Mouse (Mus musculus) midbrain, embryonic 11.5 days (tissue): ENCODE results near the gene Rab5if. TPM values are rescaled to one million over a fixed set of nuclear protein-coding genes. Genes with fewer than 3 reads are reported as not detected.
A peak's percentile ranks its signal among the peaks of the same experiment; 100 is the strongest.
"Not testable (repeated sequence)": the region's sequence is repeated elsewhere in the genome, so short reads cannot be mapped to it uniquely, and the experiment has no call there.

Experiments used
- ATAC-seq: fragments of 200-750 bp; cut with Nextera tagmentation; 2 replicates; pipeline ENCODE4 v1.8.0; 2017; ENCODE audit warnings: moderate TSS enrichment, moderate library complexity; ENCODE audit not compliant: low FRiP score
- DNase-seq: peaks from one replicate; pipeline ENCODE4 v3.0.0; 2015; ENCODE audit warnings: low spot score; ENCODE audit errors: missing footprints
- H3K27ac ChIP-seq: fragments of 300-500 bp; sonication (generic); 2 replicates; pipeline ENCODE4 v1.5.1; 2014; ENCODE audit warnings: low read depth, low read length
- H3K27me3 ChIP-seq: fragments of 300-500 bp; sonication (generic); 2 replicates; pipeline ENCODE4 v1.6.1; 2014; ENCODE audit warnings: mild to moderate bottlenecking, low read length, moderate library complexity, mixed read lengths; ENCODE audit not compliant: control insufficient read depth, insufficient read depth
- H3K36me3 ChIP-seq: fragments of 300-500 bp; sonication (generic); 2 replicates; pipeline ENCODE4 v1.6.1; 2014; ENCODE audit warnings: mild to moderate bottlenecking, low read length, moderate library complexity, mixed read lengths; ENCODE audit not compliant: control insufficient read depth, insufficient read depth
- H3K4me1 ChIP-seq: fragments of 300-500 bp; sonication (generic); 2 replicates; pipeline ENCODE4 v1.6.1; 2014; ENCODE audit warnings: low read length; ENCODE audit not compliant: control insufficient read depth, insufficient read depth
- H3K4me2 ChIP-seq: fragments of 300-500 bp; sonication (generic); 2 replicates; pipeline ENCODE4 v1.6.1; 2014; ENCODE audit warnings: mild to moderate bottlenecking, moderate library complexity
- H3K4me3 ChIP-seq: fragments of 300-500 bp; sonication (generic); 2 replicates; pipeline ENCODE4 v1.5.1; 2014; ENCODE audit warnings: low read depth, low read length
- H3K9ac ChIP-seq: fragments of 300-500 bp; sonication (generic); 2 replicates; pipeline ENCODE4 v1.6.1; 2014; ENCODE audit warnings: low read length
- H3K9me3 ChIP-seq: fragments of 300-500 bp; sonication (generic); 2 replicates; pipeline ENCODE4 v1.6.1; 2016; ENCODE audit warnings: low read length; ENCODE audit not compliant: control insufficient read depth
- WGBS: fragments of 180-500 bp; shearing (Covaris S2); extraction: QIAGEN DNeasy Blood & Tissue Kit; methylation state at CpG from one replicate; pipeline ENCODE4 v1.1.7; 2014; 5-methylcytosine and 5-hydroxymethylcytosine counted together
- polyA plus RNA-seq: library from polyadenylated mRNA; unstranded; fragments of >200 nt; fragmentation: Nextera tagmentation; extraction: Ambion mirVana; gene quantifications from 2 replicates; pipeline ENCODE4 v1.2.1, GENCODE M21; 2014

Rab5if gene
- polyA plus RNA-seq, 1 experiment from 2014 or later: 196 TPM

DNA sequence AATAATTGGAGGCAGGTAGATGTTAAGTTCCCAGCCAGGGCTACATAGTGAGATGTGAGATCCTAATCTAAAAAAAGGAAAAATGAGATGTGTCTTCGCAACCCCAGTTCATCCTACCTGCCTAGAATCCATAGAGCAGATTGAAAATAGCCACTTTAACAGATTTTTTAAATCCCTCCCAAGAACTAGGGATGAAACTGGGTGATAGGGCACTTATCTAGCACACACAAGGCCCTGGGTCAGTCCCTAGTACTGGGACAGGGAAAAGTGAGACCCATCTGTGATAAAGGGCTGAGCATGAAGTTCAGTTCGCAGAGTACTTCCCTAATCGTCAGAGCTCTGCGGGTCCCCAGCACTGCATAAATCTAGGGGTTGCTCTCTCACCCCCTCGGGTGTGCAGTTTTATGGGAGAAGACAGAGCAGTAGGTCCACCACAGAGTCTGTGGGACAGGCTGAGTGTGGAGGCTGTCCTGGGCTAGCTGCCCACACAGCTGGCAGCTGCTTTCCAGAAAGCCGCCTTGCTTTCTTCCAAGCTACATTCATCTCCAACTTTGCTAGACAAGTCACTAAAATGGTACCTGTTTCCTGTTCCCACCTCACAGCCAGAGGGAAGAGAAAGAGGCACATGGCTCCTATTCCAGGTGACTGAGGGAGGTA, 14.3 kb upstream of the Rab5if start:
- H3K4me2 ChIP-seq: no peak overlapping the region
- DNase-seq (no peak), ATAC-seq (no peak)
- no peaks in the 10 kb centered on the region for H3K27me3 ChIP-seq
- no peak overlapping the region for H3K9ac ChIP-seq
- H3K27ac ChIP-seq: no peak overlapping the region
- peaks cover 12% of the 10 kb centered on the region for H3K4me1 ChIP-seq
- 91% methylated on average over 6 of the region's 6 CpGs for WGBS
- H3K4me3 ChIP-seq: no peak overlapping the region
- H3K9me3 ChIP-seq: no peaks in the 10 kb centered on the region
- H3K36me3 ChIP-seq: peaks cover 23% of the 10 kb centered on the region

DNA sequence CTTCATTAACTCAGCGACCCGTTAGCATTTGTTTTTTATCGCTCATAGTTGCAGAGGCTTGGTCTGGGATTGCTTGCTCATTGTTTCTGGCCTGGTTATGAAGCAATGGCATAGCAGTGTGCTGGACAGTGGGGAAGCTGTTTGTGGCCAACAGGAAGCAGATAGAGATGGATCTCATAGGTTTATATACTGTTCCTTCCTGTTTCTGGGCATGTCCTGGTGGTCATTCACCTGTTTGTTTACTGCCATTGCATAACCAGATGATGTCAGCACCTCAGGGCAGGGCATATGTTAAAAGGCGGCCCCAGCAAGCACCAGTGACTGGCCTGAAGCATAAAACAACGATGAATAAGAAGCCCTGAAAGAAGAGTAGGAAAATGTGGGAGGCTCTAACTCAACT, 12.4 kb upstream of the Rab5if start:
- Histone ChIP-seq H3K4me2 (no peak overlapping the region), H3K36me3 (peaks cover 23% of the 10 kb centered on the region), H3K9ac (no peak overlapping the region), H3K9me3 (no peaks in the 10 kb centered on the region), H3K27ac (no peak overlapping the region), H3K4me3 (no peak overlapping the region), H3K27me3 (no peaks in the 10 kb centered on the region), H3K4me1 (no peaks in the 10 kb centered on the region; the same call in 1 of the 2 replicates)
- 94% methylated on average over 5 of the region's 5 CpGs for WGBS
- DNase-seq: no peak
- no peak for ATAC-seq

DNA sequence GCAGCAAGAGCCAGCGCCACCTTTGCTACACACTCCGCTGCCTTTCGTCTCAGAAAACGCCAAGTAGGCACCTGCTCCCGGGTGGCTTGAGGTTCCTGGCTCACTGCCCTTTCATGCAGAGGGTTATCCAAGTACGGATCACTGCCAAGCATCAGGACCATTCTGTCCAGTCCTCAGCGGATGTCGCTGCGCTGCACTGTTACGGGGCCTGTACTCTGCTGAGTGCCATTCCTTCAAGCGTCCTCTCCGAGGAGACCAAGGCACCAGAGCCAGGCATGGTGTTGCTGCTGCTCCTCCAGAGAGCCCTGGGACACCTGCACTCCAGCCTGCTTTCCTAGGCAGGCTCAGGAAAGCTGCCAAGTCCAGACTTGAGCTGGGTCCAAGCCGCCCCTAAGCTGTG, 9.3 kb upstream of the Rab5if start:
- H3K4me1 ChIP-seq, ATAC-seq, H3K9me3 ChIP-seq: not testable (repeated sequence)

DNA sequence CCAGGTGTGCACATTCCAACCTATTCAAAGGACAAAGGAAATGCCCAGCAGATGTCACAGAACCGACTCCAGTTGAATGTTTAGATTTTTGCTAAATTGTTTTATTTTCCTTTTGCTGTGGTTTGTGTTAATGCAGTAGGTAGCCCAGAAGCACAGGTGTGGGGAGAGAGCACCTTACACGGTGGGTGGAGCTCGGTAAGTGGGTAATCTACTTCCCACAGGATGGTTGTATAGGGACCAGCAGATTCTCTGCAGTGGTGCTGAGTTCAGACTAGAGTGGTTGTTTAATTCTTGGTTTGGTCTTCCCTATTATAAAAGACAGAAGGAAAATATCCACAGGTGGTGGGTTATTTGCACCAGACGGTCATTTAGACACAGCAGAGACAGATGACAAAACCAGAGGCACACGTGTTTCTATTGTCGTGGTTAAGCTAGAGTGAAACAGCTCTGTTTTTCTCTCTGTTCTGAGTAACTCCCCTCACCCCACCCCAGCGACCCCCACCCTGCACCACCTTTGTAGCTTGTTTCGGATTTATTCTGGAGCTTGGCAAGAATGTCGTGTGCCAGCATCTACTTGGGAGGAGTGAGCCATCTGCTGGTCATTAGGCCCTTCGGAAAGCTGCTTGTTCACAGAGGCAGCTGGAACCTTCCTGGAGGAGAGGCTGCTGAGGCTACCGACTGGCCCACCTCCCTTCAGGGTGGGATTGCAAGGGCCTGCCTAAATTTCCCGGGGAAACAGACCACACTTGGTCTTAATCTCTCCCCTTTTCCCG, 8.7 kb upstream of the Rab5if start:
- H3K4me3 ChIP-seq, H3K9me3 ChIP-seq, DNase-seq, H3K27ac ChIP-seq, H3K9ac ChIP-seq, ATAC-seq, H3K4me1 ChIP-seq, H3K27me3 ChIP-seq, H3K4me2 ChIP-seq: not testable (repeated sequence)
- 54% methylated on average over 13 of the region's 13 CpGs for WGBS
- peaks cover 17% of the 10 kb centered on the region for H3K36me3 ChIP-seq

More for the DNA sequence above, 9.3 kb upstream of the Rab5if start:
- H3K27me3 ChIP-seq, H3K27ac ChIP-seq, H3K9ac ChIP-seq, H3K4me3 ChIP-seq, H3K4me2 ChIP-seq, DNase-seq: not testable (repeated sequence)
- 88% methylated on average over 8 of the region's 13 CpGs for WGBS
- H3K36me3 ChIP-seq: peaks cover 17% of the 10 kb centered on the region

DNA sequence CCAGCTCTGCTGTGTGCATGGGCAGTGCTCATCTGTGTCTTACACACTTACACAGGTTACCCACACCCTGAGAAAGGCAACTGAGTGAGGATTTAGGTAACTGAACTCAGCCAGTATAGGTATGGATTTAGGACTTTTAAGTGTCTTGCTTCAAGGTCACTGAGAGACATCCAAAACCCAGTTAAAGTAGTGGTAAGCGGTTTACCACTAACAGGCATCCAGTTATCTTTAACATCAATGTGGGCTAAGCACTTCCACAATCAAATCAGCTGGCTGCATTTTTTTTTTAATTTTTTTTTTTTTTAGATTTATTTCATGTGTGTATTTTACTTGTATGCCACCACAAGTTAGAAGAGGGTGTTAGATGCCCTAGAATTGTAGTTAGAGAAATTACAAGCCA, 6.6 kb upstream of the Rab5if start:
- H3K27me3 ChIP-seq: no peaks in the 10 kb centered on the region
- no peak for ATAC-seq
- H3K36me3 ChIP-seq: peaks cover 6% of the 10 kb centered on the region
- no peak overlapping the region for H3K9ac ChIP-seq
- no peak for DNase-seq
- H3K9me3 ChIP-seq: no peaks in the 10 kb centered on the region
- H3K27ac ChIP-seq: no peak overlapping the region
- 97% methylated on average over 1 of the region's 1 CpGs for WGBS
- no peak overlapping the region for H3K4me2 ChIP-seq
- no peaks in the 10 kb centered on the region for H3K4me1 ChIP-seq
- H3K4me3 ChIP-seq: no peak overlapping the region

DNA sequence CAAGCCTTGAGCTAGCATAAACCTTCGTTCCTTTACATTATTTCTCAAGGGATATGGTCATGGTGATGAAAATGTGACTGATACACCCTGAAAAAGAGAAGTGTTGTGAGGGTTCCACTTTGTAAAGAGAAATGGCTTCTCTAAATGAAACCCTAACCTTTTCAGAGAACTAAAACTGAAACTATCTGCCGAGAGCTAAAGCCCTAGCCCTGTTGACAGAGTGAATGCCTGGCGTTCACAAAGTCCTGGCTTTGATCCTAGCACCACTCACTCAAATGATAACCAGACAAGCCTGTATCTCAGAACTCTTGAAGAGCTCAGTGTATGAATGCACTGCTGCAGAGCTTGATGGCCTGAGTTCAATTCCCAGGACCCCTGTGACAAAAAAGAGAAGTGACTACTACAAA, 5.5 kb upstream of the Rab5if start:
- ATAC-seq (no peak), DNase-seq (no peak)
- no peaks in the 10 kb centered on the region for H3K27me3 ChIP-seq
- H3K9ac ChIP-seq: no peak overlapping the region
- peaks cover 5% of the 10 kb centered on the region for H3K4me1 ChIP-seq
- WGBS: 88% methylated on average over 3 of the region's 3 CpGs
- H3K4me3 ChIP-seq: no peak overlapping the region
- H3K27ac ChIP-seq: no peak overlapping the region
- peaks cover 6% of the 10 kb centered on the region for H3K36me3 ChIP-seq
- no peaks in the 10 kb centered on the region for H3K9me3 ChIP-seq
- H3K4me2 ChIP-seq: no peak overlapping the region

DNA sequence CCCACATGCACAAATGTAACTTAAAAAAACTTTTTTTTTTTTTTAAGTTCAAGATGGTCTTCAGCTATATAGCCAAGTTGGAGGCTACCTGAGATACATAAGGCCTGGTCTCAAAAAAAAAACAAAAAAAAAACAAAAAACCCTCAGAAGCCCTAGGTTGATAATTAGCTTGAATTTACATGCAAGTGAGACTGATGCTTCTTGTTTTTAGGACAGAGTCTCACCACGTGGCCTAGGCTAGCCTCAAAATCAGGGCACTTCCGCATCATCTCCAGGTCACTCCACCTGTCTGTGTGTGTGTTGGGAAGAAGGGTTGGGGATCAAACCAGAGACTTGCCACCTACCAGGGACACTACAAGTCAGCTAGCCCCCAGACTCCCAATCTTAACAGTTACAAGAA, 5.1 kb upstream of the Rab5if start, which contains the start of gene 4930518I15Rik:
Gene 4930518I15Rik (minus strand): TSS at position 112 of the 400 bp plus-strand sequence.
- H3K27ac ChIP-seq: no peak within 1 kb of the TSS; the same call in 1 of the 2 replicates
- no peak for DNase-seq
- peaks cover 5% of the 10 kb centered on the region for H3K4me1 ChIP-seq
- no peak for ATAC-seq
- WGBS: 86% methylated on average over 2 of the region's 2 CpGs
- H3K9ac ChIP-seq: no peak within 1 kb of the TSS
- peaks cover 6% of the 10 kb centered on the region for H3K36me3 ChIP-seq
- no peaks in the 10 kb centered on the region for H3K27me3 ChIP-seq
- no peak within 1 kb of the TSS for H3K4me2 ChIP-seq
- no peak within 1 kb of the TSS for H3K4me3 ChIP-seq
- H3K9me3 ChIP-seq: no peaks in the 10 kb centered on the region

DNA sequence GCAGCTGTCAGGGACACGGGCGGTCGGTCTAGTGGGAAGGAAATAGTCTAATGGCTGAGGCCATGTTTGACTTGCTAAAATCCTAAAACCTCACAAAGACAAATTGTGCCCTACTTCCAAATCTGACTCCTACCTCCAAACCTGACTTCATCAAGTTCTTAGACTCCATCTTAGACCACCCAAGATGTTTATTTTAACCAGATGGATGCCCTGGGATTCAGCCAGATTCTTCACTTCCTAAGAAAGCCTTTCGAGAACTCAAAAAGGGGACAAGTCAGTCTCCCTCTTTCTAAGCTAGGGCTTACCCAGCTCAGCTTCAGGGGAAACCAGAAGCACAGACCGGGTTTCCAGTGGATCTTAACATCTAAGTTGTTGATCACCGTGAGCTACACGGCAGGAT, 4.3 kb upstream of the Rab5if start:
- H3K4me3 ChIP-seq: no peak overlapping the region
- H3K36me3 ChIP-seq: peaks cover 6% of the 10 kb centered on the region
- no peaks in the 10 kb centered on the region for H3K9me3 ChIP-seq
- no peak overlapping the region for H3K9ac ChIP-seq
- 94% methylated on average over 7 of the region's 7 CpGs for WGBS
- H3K27ac ChIP-seq: no peak overlapping the region; the same call in 1 of the 2 replicates
- peaks cover 6% of the 10 kb centered on the region for H3K4me1 ChIP-seq
- ATAC-seq (no peak), DNase-seq (no peak)
- no peak overlapping the region for H3K4me2 ChIP-seq
- no peaks in the 10 kb centered on the region for H3K27me3 ChIP-seq

DNA sequence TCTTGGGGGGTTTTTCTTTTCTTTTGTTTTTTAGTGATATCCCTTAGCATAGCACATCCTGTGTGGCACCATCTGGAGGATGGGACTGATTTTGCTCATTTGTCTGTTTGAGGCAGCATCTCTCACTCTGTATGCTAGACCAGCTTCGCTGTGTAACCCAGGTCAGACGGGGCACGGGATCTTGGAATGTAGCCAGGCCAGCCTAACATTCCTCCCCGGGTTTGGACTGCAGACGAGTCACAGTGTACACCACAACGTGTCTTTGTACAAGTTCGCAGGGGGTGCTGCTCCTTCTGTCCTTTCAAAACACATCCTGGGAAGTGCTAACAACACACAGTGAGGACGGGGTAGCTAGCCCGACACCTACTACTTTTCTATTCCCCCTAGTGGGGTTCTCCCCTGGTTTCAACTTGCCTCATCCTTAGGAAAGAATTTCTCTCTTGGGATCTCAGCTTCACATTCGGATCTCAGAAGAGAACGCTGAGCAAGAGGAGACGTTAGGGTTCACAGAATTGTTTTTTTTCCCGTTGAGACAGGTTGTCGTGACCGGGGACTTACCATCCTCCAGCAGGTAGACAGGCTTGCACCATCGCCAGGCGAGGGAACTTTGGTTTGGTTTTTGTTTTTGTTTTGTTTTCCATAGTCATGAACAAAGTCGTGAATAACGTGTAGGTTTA, 749 bp upstream of the Rab5if start:
- ATAC-seq: peak; percentile 28; the same call in 1 of the 2 replicates
- DNase-seq: peak; percentile 92

More for the DNA sequence above, 749 bp upstream of the Rab5if start:
- peaks cover 15% of the 10 kb centered on the region for H3K4me1 ChIP-seq
- no peaks in the 10 kb centered on the region for H3K27me3 ChIP-seq
- H3K9ac ChIP-seq: peak overlapping the region; percentile 74
- no peaks in the 10 kb centered on the region for H3K9me3 ChIP-seq
- 0 out of 2 replicates have a peak, but pooled peaks cover 2% of the 10 kb centered on the region for H3K36me3 ChIP-seq
- H3K27ac ChIP-seq: peak overlapping the region; percentile 83
- WGBS: under 1% methylated on average over 19 of the region's 19 CpGs
- peak overlapping the region; percentile 61 for H3K4me2 ChIP-seq
- peak overlapping the region; percentile 99 for H3K4me3 ChIP-seq
